Mouse (Mus musculus) heart, adult 2 months (tissue): ENCODE results near the gene Rnf40. TPM values are rescaled to one million over a fixed set of nuclear protein-coding genes. Genes with fewer than 3 reads are reported as not detected.

Experiments used
- DNase-seq, 2 experiments: peaks; one replicate each; pipeline ENCODE4 v3.0.0; 2021
- H3K27ac ChIP-seq: fragments of 200-600 bp; 2 replicates; pipeline ENCODE4 v1.8.1; 2022
- H3K27me3 ChIP-seq: fragments of 200-500 bp; 2 replicates; pipeline ENCODE4 v1.6.1; 2012; ENCODE audit warnings: mild to moderate bottlenecking, low read length, inconsistent platforms, mixed read lengths; ENCODE audit not compliant: control insufficient read depth, insufficient read depth
- H3K36me3 ChIP-seq: fragments of 200-500 bp; 2 replicates; pipeline ENCODE4 v1.6.1; 2012; ENCODE audit warnings: low read length, inconsistent platforms; ENCODE audit not compliant: control insufficient read depth, insufficient read depth
- H3K4me1 ChIP-seq: fragments of 200-500 bp; 2 replicates; pipeline ENCODE4 v1.6.1; 2011; ENCODE audit warnings: low read length; ENCODE audit not compliant: control insufficient read depth, insufficient read depth
- H3K4me3 ChIP-seq: fragments of 200-600 bp; 2 replicates; pipeline ENCODE4 v1.8.1; 2022
- H3K79me2 ChIP-seq: fragments of 200-500 bp; replicated peaks from 2 replicates; pipeline ENCODE4 v1.6.1; 2012; ENCODE audit warnings: mild to moderate bottlenecking, inconsistent platforms, low read length, moderate library complexity, mixed read lengths; ENCODE audit not compliant: control insufficient read depth, insufficient read depth
- H3K9ac ChIP-seq: fragments of 200-500 bp; 2 replicates; pipeline ENCODE4 v1.6.1; 2012; ENCODE audit warnings: low read depth, mild to moderate bottlenecking, control low read depth, inconsistent platforms, low read length, mixed read lengths
- CTCF ChIP-seq: fragments of 200-600 bp; IDR thresholded peaks from 2 replicates; pipeline ENCODE4 v1.8.1; 2022; ENCODE audit warnings: antibody characterized with exemption, mild to moderate bottlenecking, moderate library complexity
- EP300 ChIP-seq: fragments of 200-500 bp; IDR thresholded peaks from 2 replicates; pipeline ENCODE4 v1.6.1; 2011; ENCODE audit warnings: low read depth, low read length, control low read depth; ENCODE audit not compliant: insufficient read depth
- POLR2A ChIP-seq: fragments of 200-500 bp; IDR thresholded peaks from 2 replicates; pipeline ENCODE4 v1.6.1; 2011; ENCODE audit warnings: mild to moderate bottlenecking, low read depth, low read length, control low read depth; ENCODE audit not compliant: insufficient read depth
- WGBS: fragments of 180-500 bp; shearing (Covaris S2); methylation state at CpG from one replicate; pipeline ENCODE4 v1.1.7; 2018; 5-methylcytosine and 5-hydroxymethylcytosine counted together
- intact Hi-C: fragments of 180-260 bp; cut with DNase I; formaldehyde crosslinking; loops from one replicate; pipeline ENCODE4 v1.15.1; 2025
- polyA plus RNA-seq: library from polyadenylated mRNA; depleted of rRNA; stranded (reverse); fragments of >200 nt; gene quantifications from 2 replicates; pipeline ENCODE4 v1.2.3, GENCODE M21; 2012; rRNA removed
- total RNA-seq, 2 experiments: library from RNA; stranded (reverse); gene quantifications; 2 replicates each; pipeline ENCODE4 v1.2.3; 2021

Gene Rnf40
- total and polyA plus RNA-seq, 3 experiments = 18.2 to 44.8 (median 41.0) TPM

- TF ChIP-seq CTCF (no peak), POLR2A (no peak), EP300 (no peak)
- no peak overlapping the region for H3K27ac ChIP-seq
- H3K79me2 ChIP-seq = no peaks in the 10 kb centered on the region
- no peak for DNase-seq
- H3K4me1 ChIP-seq = no peaks in the 10 kb centered on the region
- H3K36me3 ChIP-seq = no peaks in the 10 kb centered on the region
- no peak overlapping the region for H3K4me3 ChIP-seq
- no peaks in the 10 kb centered on the region for H3K27me3 ChIP-seq
- no peak overlapping the region for H3K9ac ChIP-seq
- WGBS = 78% methylated on average over 10 of the region's 10 CpGs
- intact Hi-C loops = no loop called here
Observed at GRCm38 (mm10) chr7:127654318-127654717, 65.8 kb downstream of the Rnf40 start.

Other genes with a start within 250 kb of the Rnf40 start
- 10 to 100 TPM; 36.5 to 37.2 TPM for gene Zfp768, start 243.2 kb upstream of the Rnf40 start, total RNA-seq
- 30.8 and 31.6 TPM in 2 replicates for gene Zfp768, start 243.2 kb upstream of the Rnf40 start, polyA plus RNA-seq
- gene Zfp747, start 212.7 kb upstream of the Rnf40 start, total RNA-seq = 1 to 10 TPM; 4.3 to 5.3 TPM
- 2.9 and 3.9 TPM in 2 replicates for gene Zfp747, start 212.7 kb upstream of the Rnf40 start, polyA plus RNA-seq
- 1 to 10 TPM; 2.3 to 2.4 TPM for gene 9130019O22Rik, start 201.6 kb upstream of the Rnf40 start, total RNA-seq
- gene 9130019O22Rik, start 201.6 kb upstream of the Rnf40 start, polyA plus RNA-seq = 1.7 and 2.4 TPM in 2 replicates
- gene E430018J23Rik, start 195.1 kb upstream of the Rnf40 start, total RNA-seq = 1 to 10 TPM; 3.1 to 4.0 TPM
- 3.1 and 3.5 TPM in 2 replicates for gene E430018J23Rik, start 195.1 kb upstream of the Rnf40 start, polyA plus RNA-seq
- gene Zfp764, start 181.9 kb upstream of the Rnf40 start, total RNA-seq = 1 to 10 TPM; 3.2 TPM
- gene Zfp764, start 181.9 kb upstream of the Rnf40 start, polyA plus RNA-seq = 2.6 and 3.5 TPM in 2 replicates
- gene Zfp688, start 166.7 kb upstream of the Rnf40 start, total RNA-seq = 1 to 10 TPM; 3.3 to 3.8 TPM
- gene Zfp688, start 166.7 kb upstream of the Rnf40 start, polyA plus RNA-seq = 4.9 and 8.1 TPM in 2 replicates
- 1 to 10 TPM in 1 of 2 experiments, under 1 TPM in 1; 0.93 to 1.5 TPM for gene Zfp689, start 139.6 kb upstream of the Rnf40 start, total RNA-seq
- 1.8 and 2.0 TPM in 2 replicates for gene Zfp689, start 139.6 kb upstream of the Rnf40 start, polyA plus RNA-seq
- 10 to 100 TPM; 23.1 to 28.0 TPM for gene Prr14, start 129.2 kb upstream of the Rnf40 start, total RNA-seq
- gene Prr14, start 129.2 kb upstream of the Rnf40 start, polyA plus RNA-seq = 45.6 and 61.6 TPM in 2 replicates
- 10 to 100 TPM; 31.2 to 33.9 TPM for gene Fbrs, start 109.6 kb upstream of the Rnf40 start, total RNA-seq
- 13.4 and 16.4 TPM in 2 replicates for gene Fbrs, start 109.6 kb upstream of the Rnf40 start, polyA plus RNA-seq
- 10 to 100 TPM; 53.1 to 55.8 TPM for gene Srcap, start 76.8 kb upstream of the Rnf40 start, total RNA-seq
- 15.3 and 16.7 TPM in 2 replicates for gene Srcap, start 76.8 kb upstream of the Rnf40 start, polyA plus RNA-seq
- 1 to 10 TPM; 7.8 to 8.2 TPM for gene Gm42715, start 69.2 kb upstream of the Rnf40 start, total RNA-seq
- gene Gm42715, start 69.2 kb upstream of the Rnf40 start, polyA plus RNA-seq = 7.9 and 9.3 TPM in 2 replicates
- gene Tmem265, start 27.4 kb upstream of the Rnf40 start, total RNA-seq = not detected
- not detected in 2 replicates for gene Tmem265, start 27.4 kb upstream of the Rnf40 start, polyA plus RNA-seq
- 10 to 100 TPM; 13.9 to 17.5 TPM for gene Phkg2, start 15.4 kb upstream of the Rnf40 start, total RNA-seq
- 30.1 and 40.1 TPM in 2 replicates for gene Phkg2, start 15.4 kb upstream of the Rnf40 start, polyA plus RNA-seq
- 10 to 100 TPM; 10.4 to 11.7 TPM for gene Ccdc189, start 172 bp upstream of the Rnf40 start, total RNA-seq
- gene Ccdc189, start 172 bp upstream of the Rnf40 start, polyA plus RNA-seq = 10.6 and 11.4 TPM in 2 replicates
- 10 to 100 TPM; 17.7 to 24.9 TPM for gene Zfp629, start 27.0 kb downstream of the Rnf40 start, total RNA-seq
- gene Zfp629, start 27.0 kb downstream of the Rnf40 start, polyA plus RNA-seq = 12.5 and 20.9 TPM in 2 replicates
- 10 to 100 TPM; 34.1 to 34.5 TPM for gene Bcl7c, start 120.2 kb downstream of the Rnf40 start, total RNA-seq
- 13.5 and 13.6 TPM in 2 replicates for gene Bcl7c, start 120.2 kb downstream of the Rnf40 start, polyA plus RNA-seq
- gene Ctf1, start 124.0 kb downstream of the Rnf40 start, total RNA-seq = 1 to 10 TPM; 6.6 to 8.7 TPM
- 15.3 and 24.5 TPM in 2 replicates for gene Ctf1, start 124.0 kb downstream of the Rnf40 start, polyA plus RNA-seq
- gene Ctf2, start 143.4 kb downstream of the Rnf40 start, total RNA-seq = not detected
- gene Ctf2, start 143.4 kb downstream of the Rnf40 start, polyA plus RNA-seq = not detected in 2 replicates
- gene Fbxl19, start 155.8 kb downstream of the Rnf40 start, total RNA-seq = 1 to 10 TPM; 3.3 to 3.4 TPM
- 4.1 and 4.8 TPM in 2 replicates for gene Fbxl19, start 155.8 kb downstream of the Rnf40 start, polyA plus RNA-seq
- 10 to 100 TPM; 21.9 to 23.5 TPM for gene Orai3, start 181.0 kb downstream of the Rnf40 start, total RNA-seq
- gene Orai3, start 181.0 kb downstream of the Rnf40 start, polyA plus RNA-seq = 27.5 and 31.7 TPM in 2 replicates
- 10 to 100 TPM; 16.3 to 18.5 TPM for gene Setd1a, start 187.9 kb downstream of the Rnf40 start, total RNA-seq
- 7.1 and 8.6 TPM in 2 replicates for gene Setd1a, start 187.9 kb downstream of the Rnf40 start, polyA plus RNA-seq
- 1 to 10 TPM; 1.6 to 2.6 TPM for gene Gm49388, start 196.8 kb downstream of the Rnf40 start, total RNA-seq
- not detected in 2 replicates for gene Gm49388, start 196.8 kb downstream of the Rnf40 start, polyA plus RNA-seq
- 10 to 100 TPM in 1 of 2 experiments, 1 to 10 TPM in 1; 9.8 to 12.9 TPM for gene Hsd3b7, start 211.8 kb downstream of the Rnf40 start, total RNA-seq
- 37.0 and 45.0 TPM in 2 replicates for gene Hsd3b7, start 211.8 kb downstream of the Rnf40 start, polyA plus RNA-seq
- 10 to 100 TPM; 68.4 to 71.9 TPM for gene Stx4a, start 235.5 kb downstream of the Rnf40 start, total RNA-seq
- gene Stx4a, start 235.5 kb downstream of the Rnf40 start, polyA plus RNA-seq = 79.3 and 83.0 TPM in 2 replicates
- gene Stx1b, start 235.8 kb downstream of the Rnf40 start, total RNA-seq = 1 to 10 TPM in 1 of 2 experiments, under 1 TPM in 1; 0.77 to 1.1 TPM
- 3.8 and 4.0 TPM in 2 replicates for gene Stx1b, start 235.8 kb downstream of the Rnf40 start, polyA plus RNA-seq